Mouse (Mus musculus) CD4-positive naive resting alpha-beta T cell, adult 76 days (primary cell): ENCODE results near the gene Ssxb9. TPM values are rescaled to one million over a fixed set of nuclear protein-coding genes. Genes with fewer than 3 reads are reported as not detected.

Experiments
- total RNA-seq: library from RNA; stranded (reverse); gene quantifications from one replicate; pipeline ENCODE4 v1.2.4, GENCODE M21; 2023

Gene Ssxb9
- not detected for total RNA-seq

GRCm38 (mm10) chrX:8366678-8367077, at the start of gene Ssxb9:
TSS of gene Ssxb9 (plus strand) at chrX:8366978.

GRCm38 (mm10) chrX:8327124-8327523, 39.7 kb upstream of the Ssxb9 start, which contains the start of gene Ssxb10:
TSS of gene Ssxb10 (plus strand) at chrX:8327424.

GRCm38 (mm10) chrX:8413005-8413404, 46.2 kb downstream of the Ssxb9 start, which contains the start of gene Ssxb1:
TSS of gene Ssxb1 (plus strand) at chrX:8413305.

Other genes starting within 250 kb of the Ssxb9 start
- 42.6 TPM for gene Wdr13, start 234.1 kb upstream of the Ssxb9 start, total RNA-seq
- gene Rbm3, start 221.1 kb upstream of the Ssxb9 start, total RNA-seq, result 573 TPM
- gene Tbc1d25, start 190.8 kb upstream of the Ssxb9 start, total RNA-seq, result 13.6 TPM
- 30.0 TPM for gene Ebp, start 173.5 kb upstream of the Ssxb9 start, total RNA-seq
- not detected for gene Porcn, start 160.5 kb upstream of the Ssxb9 start, total RNA-seq
- gene Ftsj1, start 114.6 kb upstream of the Ssxb9 start, total RNA-seq, result 14.7 TPM
- 0.50 TPM for gene Slc38a5, start 95.8 kb upstream of the Ssxb9 start, total RNA-seq
- gene Ssxb10, start 39.6 kb upstream of the Ssxb9 start, total RNA-seq, result not detected
- gene Ssxb1, start 46.3 kb downstream of the Ssxb9 start, total RNA-seq, result not detected
- gene Ssxb2, start 94.7 kb downstream of the Ssxb9 start, total RNA-seq, result not detected
- gene Gm14459, start 158.0 kb downstream of the Ssxb9 start, total RNA-seq, result not detected
- gene Ssxb6, start 181.3 kb downstream of the Ssxb9 start, total RNA-seq, result not detected
- not detected for gene Ssxb3, start 224.8 kb downstream of the Ssxb9 start, total RNA-seq